Mouse (Mus musculus) midbrain, postnatal 0 days (tissue): Measurements from ENCODE around the gene Fig4. TPM values are rescaled to one million over a fixed set of nuclear protein-coding genes. Genes with fewer than 3 reads are reported as not detected.

ENCODE experiments used
- ATAC-seq: fragments of 200-750 bp; cut with Nextera tagmentation; 2 replicates; pipeline ENCODE4 v1.8.0; 2017; ENCODE audit warnings: moderate number of reproducible peaks, mild to moderate bottlenecking, moderate TSS enrichment, moderate library complexity; ENCODE audit not compliant: low FRiP score
- DNase-seq: peaks from one replicate; pipeline ENCODE4 v3.0.0-alpha.2; 2015; ENCODE audit warnings: low spot score
- H3K27ac ChIP-seq: fragments of 300-500 bp; sonication (generic); 2 replicates; pipeline ENCODE4 v1.5.1; 2014; ENCODE audit warnings: low read depth, mild to moderate bottlenecking, low read length, mixed read lengths
- H3K27me3 ChIP-seq: fragments of 300-500 bp; sonication (generic); 2 replicates; pipeline ENCODE4 v1.6.1; 2014; ENCODE audit warnings: low read length, control low read depth, mixed read lengths; ENCODE audit not compliant: insufficient read depth
- H3K36me3 ChIP-seq: fragments of 300-500 bp; sonication (generic); 2 replicates; pipeline ENCODE4 v1.6.1; 2014; ENCODE audit warnings: low read length, control low read depth, mixed read lengths; ENCODE audit not compliant: insufficient read depth
- H3K4me1 ChIP-seq: fragments of 300-500 bp; sonication (generic); 2 replicates; pipeline ENCODE4 v1.6.1; 2014; ENCODE audit warnings: mild to moderate bottlenecking, control low read depth, antibody characterized with exemption, low read length, mixed read lengths; ENCODE audit not compliant: insufficient read depth
- H3K4me2 ChIP-seq: fragments of 300-500 bp; sonication (generic); 2 replicates; pipeline ENCODE4 v1.6.1; 2014; ENCODE audit warnings: low read depth, mild to moderate bottlenecking, low read length, mixed read lengths; ENCODE audit not compliant: poor library complexity, severe bottlenecking
- H3K4me3 ChIP-seq: fragments of 300-500 bp; sonication (generic); 2 replicates; pipeline ENCODE4 v1.5.1; 2014; ENCODE audit warnings: low read depth, mild to moderate bottlenecking, low read length, moderate library complexity
- H3K9ac ChIP-seq: fragments of 300-500 bp; sonication (generic); replicated peaks from 2 replicates; pipeline ENCODE4 v1.6.1; 2014; ENCODE audit warnings: mild to moderate bottlenecking, low read length, moderate library complexity, mixed read lengths; ENCODE audit not compliant: poor library complexity, severe bottlenecking
- H3K9me3 ChIP-seq: fragments of 300-500 bp; sonication (generic); 2 replicates; pipeline ENCODE4 v1.6.1; 2016; ENCODE audit warnings: low read length, control low read depth
- CTCF ChIP-seq: IDR thresholded peaks from 2 replicates; pipeline ENCODE4 v1.5.1; 2016; ENCODE audit warnings: antibody characterized with exemption, mild to moderate bottlenecking
- WGBS: fragments of 180-500 bp; shearing (Covaris S2); extraction: QIAGEN DNeasy Blood & Tissue Kit; methylation state at CpG from one replicate; pipeline ENCODE4 v1.1.7; 2014; 5-methylcytosine and 5-hydroxymethylcytosine counted together
- polyA plus RNA-seq: library from polyadenylated mRNA; unstranded; fragments of >200 nt; fragmentation: Nextera tagmentation; extraction: Ambion mirVana; gene quantifications from 2 replicates; pipeline ENCODE4 v1.2.1, GENCODE M21; 2015
- total RNA-seq: library from RNA; depleted of rRNA; stranded (reverse); fragments of >200 nt; gene quantifications from 2 replicates; pipeline ENCODE4 v1.2.3, GENCODE M21; 2014

The Fig4 gene
- total and polyA plus RNA-seq, 2 experiments from 2014 or later = 30.1 to 31.0 TPM

DNA sequence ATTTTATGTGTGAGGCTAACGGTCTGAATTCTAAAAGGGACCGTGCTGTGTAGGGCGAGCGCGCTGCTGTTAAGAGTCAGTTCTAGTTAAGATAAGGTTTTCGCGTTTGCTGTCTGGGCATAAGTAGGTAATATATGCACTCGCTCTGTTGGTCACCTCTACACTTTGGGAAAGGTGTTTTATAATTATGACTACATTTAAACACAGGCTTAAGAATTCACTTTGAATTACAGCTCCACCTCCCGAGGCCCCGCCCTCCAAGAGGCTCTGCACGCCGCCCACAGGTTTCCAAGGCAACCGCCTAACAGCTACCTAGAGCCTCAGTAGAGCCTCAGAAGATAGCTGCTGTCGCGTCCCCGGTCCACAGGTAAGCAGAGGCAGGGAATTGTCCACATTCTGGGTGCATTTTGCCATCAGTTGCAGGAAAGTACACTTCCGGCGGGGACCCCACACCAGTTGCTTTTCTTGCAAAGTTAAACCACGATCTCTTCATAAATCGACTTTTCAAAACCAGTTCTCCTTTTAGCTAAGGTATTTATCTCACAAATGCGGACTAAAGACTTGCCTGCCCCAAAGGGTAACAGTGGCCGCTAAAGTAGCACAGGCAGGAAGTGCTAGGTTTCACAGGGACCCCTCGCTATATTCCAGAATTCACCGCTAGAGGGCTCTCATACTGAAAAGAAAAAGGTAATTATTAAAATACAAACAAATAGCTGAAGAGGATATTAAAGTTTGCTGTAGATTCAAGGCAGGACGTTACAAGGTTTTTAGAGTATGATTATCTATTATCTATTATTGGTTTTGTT lies 782 bp upstream of the Fig4 start, which contains the start of gene Ak9:
Gene Ak9 (plus strand): TSS at position 342 of the 806 bp plus-strand sequence.
- DNase-seq = peak; percentile 89
- peak; percentile 80 for TF ChIP-seq CTCF
- peak; percentile 81 for ATAC-seq
- Histone ChIP-seq H3K27me3 (no peaks in the 10 kb centered on the region), H3K4me2 (peak within 1 kb of the TSS; percentile 82), H3K9me3 (no peaks in the 10 kb centered on the region), H3K27ac (peak within 1 kb of the TSS; percentile 91), H3K4me3 (peak within 1 kb of the TSS; percentile 53), H3K4me1 (no peaks in the 10 kb centered on the region), H3K9ac (peak within 1 kb of the TSS; percentile 71), H3K36me3 (no peaks in the 10 kb centered on the region)
- under 1% methylated on average over 25 of the region's 25 CpGs for WGBS

DNA sequence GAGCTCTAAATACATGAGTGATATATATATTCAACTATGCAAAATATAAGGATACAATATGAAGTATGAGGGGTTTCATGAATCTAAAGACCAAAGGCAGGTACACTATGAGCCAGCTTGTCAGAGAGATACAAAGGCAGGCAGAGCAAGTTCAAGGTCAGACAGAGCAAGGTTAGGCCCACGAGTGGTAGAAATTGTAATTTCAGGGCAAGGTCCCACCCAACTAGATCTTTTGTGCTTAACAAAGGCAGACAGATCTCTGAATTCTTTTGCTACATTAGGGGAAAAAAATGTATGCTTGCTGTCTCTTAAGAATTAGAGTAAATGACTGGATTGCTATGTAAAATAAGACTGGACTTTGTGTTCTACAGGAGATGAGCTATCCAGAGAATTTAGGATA lies 2.9 kb downstream of the Fig4 start:
- Histone ChIP-seq H3K27me3 (no peaks in the 10 kb centered on the region), H3K4me1 (no peaks in the 10 kb centered on the region), H3K9me3 (no peaks in the 10 kb centered on the region), H3K36me3 (no peaks in the 10 kb centered on the region), H3K27ac (no peak overlapping the region), H3K9ac (no peak overlapping the region), H3K4me2 (no peak overlapping the region), H3K4me3 (no peak overlapping the region)
- ATAC-seq (no peak), DNase-seq (no peak)
- no peak for TF ChIP-seq CTCF
- 43% methylated on average over 1 of the region's 1 CpGs for WGBS

DNA sequence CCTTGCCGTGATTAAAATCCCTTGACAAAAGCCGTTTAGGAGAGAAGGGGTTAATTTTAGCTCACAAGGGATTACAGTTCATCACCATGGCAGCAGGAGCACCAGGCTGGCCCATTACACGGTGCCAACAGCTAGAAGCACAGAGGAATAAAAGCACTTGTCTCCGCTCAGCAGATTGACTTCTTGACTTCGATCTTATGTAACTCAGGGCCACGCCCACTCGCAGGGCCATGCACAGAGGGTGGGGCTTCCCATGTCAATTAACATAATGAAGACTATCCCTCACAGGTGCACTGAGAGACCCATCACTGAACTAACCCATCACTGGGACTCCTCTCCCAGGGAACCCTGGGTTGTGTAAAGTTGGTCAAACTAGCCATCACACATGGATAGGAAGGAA lies 7.9 kb downstream of the Fig4 start:
- TF ChIP-seq CTCF = no peak
- ATAC-seq (0 out of 2 replicates have a peak, but pooled peaks have one; percentile 59), DNase-seq (peak; percentile 73)
- no peaks in the 10 kb centered on the region for H3K36me3 ChIP-seq
- WGBS = 22% methylated on average over 7 of the region's 7 CpGs
- H3K4me2 ChIP-seq = peak overlapping the region; percentile 28
- H3K4me3 ChIP-seq = peak overlapping the region; percentile 0; the same call in 1 of the 2 replicates
- H3K27me3 ChIP-seq = no peaks in the 10 kb centered on the region
- H3K27ac ChIP-seq = 0 out of 2 replicates have a peak overlapping the region, but pooled peaks have one; percentile 18
- no peaks in the 10 kb centered on the region for H3K9me3 ChIP-seq
- H3K4me1 ChIP-seq = no peaks in the 10 kb centered on the region; the same call in 1 of the 2 replicates
- no peak overlapping the region for H3K9ac ChIP-seq

DNA sequence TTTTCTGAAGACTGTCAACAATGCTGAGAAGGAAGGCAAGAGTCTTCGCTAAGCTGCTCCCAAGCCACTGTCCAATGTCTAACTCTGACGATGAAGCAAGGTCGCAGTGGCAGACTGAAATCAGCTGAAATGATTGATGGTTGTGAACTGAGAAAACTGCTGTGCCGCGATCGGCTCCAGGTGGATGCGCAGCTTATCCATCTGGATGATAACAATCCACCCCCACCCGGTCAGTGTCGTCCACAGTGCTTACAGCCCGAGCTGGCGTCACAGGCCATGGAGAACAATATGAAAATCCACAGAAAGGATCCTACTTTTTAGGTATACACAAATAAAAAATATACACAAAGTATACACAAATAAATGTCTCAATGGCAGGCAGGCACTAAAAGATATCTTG lies 8.3 kb downstream of the Fig4 start:
- peak overlapping the region; percentile 28 for H3K4me2 ChIP-seq
- ATAC-seq = peak; percentile 56; the same call in 1 of the 2 replicates

DNA sequence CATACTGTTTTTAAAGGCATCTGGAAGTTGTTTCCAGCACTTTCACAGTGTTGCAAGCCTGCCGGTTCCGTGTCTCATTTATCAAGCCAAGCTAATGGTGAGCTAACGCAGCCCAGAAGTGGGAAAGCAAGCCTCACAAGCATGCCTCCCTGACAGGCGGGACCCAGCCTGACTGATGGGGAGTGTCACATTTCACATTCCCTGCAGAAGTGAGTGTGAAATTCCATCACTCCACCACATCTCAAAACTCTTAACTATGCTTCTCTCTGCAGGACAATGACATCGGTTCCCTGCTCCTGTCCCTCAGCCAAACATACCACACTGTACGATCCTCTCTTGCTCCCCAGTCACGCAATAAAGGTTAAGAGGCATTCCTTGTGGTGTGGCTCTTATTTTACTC lies 10.0 kb downstream of the Fig4 start:
- H3K27me3 ChIP-seq = no peaks in the 10 kb centered on the region
- no peak overlapping the region for H3K27ac ChIP-seq
- no peaks in the 10 kb centered on the region for H3K36me3 ChIP-seq
- no peaks in the 10 kb centered on the region; the same call in 1 of the 2 replicates for H3K4me1 ChIP-seq
- H3K4me2 ChIP-seq = no peak overlapping the region
- ATAC-seq (no peak), DNase-seq (no peak)
- no peak overlapping the region for H3K4me3 ChIP-seq
- 45% methylated on average over 7 of the region's 7 CpGs for WGBS
- TF ChIP-seq CTCF = no peak
- no peak overlapping the region for H3K9ac ChIP-seq
- no peaks in the 10 kb centered on the region for H3K9me3 ChIP-seq

More for the DNA sequence above, 8.3 kb downstream of the Fig4 start:
- H3K27ac ChIP-seq = 0 out of 2 replicates have a peak overlapping the region, but pooled peaks have one; percentile 18
- H3K9me3 ChIP-seq = no peaks in the 10 kb centered on the region
- H3K36me3 ChIP-seq = no peaks in the 10 kb centered on the region
- no peak for TF ChIP-seq CTCF
- H3K4me1 ChIP-seq = no peaks in the 10 kb centered on the region; the same call in 1 of the 2 replicates
- no peak overlapping the region for H3K9ac ChIP-seq
- peak overlapping the region; percentile 0; the same call in 1 of the 2 replicates for H3K4me3 ChIP-seq
- WGBS = 52% methylated on average over 11 of the region's 11 CpGs
- peak; percentile 76 for DNase-seq
- H3K27me3 ChIP-seq = no peaks in the 10 kb centered on the region

DNA sequence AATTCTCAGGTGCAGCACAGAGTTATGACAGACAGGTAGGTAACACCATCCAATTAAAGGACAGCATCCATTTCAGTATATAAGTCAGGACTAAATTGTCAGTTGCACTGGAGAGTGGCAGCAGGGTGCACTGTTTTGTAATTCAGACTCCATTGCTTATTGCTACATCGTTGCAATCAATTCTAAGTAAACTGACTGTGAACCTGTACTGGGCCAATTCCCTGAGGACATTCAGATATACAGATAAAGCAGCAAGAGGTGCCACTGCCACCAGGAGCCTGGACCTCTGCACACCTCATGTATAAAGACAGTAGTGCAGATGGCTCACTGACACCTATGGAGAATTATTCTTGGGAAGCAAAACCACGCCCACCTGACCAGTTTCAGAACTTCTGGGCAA lies 12.0 kb downstream of the Fig4 start:
- H3K27me3 ChIP-seq = no peaks in the 10 kb centered on the region
- no peaks in the 10 kb centered on the region for H3K9me3 ChIP-seq
- no peak overlapping the region for H3K27ac ChIP-seq
- ATAC-seq = no peak
- no peaks in the 10 kb centered on the region; the same call in 1 of the 2 replicates for H3K4me1 ChIP-seq
- no peaks in the 10 kb centered on the region for H3K36me3 ChIP-seq
- H3K9ac ChIP-seq = no peak overlapping the region
- H3K4me3 ChIP-seq = no peak overlapping the region
- no peak for DNase-seq
- no peak for TF ChIP-seq CTCF
- WGBS = 79% methylated on average over 2 of the region's 2 CpGs
- no peak overlapping the region for H3K4me2 ChIP-seq
